Mouse (Mus musculus) hindbrain, embryonic 14.5 days (tissue): ENCODE measurements around the gene Tmem114. TPM values are rescaled to one million over a fixed set of nuclear protein-coding genes. Genes with fewer than 3 reads are reported as not detected.
A peak's percentile ranks its signal among the peaks of the same experiment; 100 is the strongest.

Source experiments
- ATAC-seq: fragments of 200-750 bp; cut with Nextera tagmentation; 2 replicates; pipeline ENCODE4 v1.8.0; 2017; ENCODE audit warnings: moderate number of reproducible peaks, mild to moderate bottlenecking, moderate TSS enrichment, moderate library complexity; ENCODE audit not compliant: low FRiP score
- DNase-seq: peaks from one replicate; pipeline ENCODE4 v3.0.0-alpha.2; 2015; ENCODE audit warnings: low spot score
- H3K27ac ChIP-seq: fragments of 300-500 bp; sonication (generic); 2 replicates; pipeline ENCODE4 v1.5.1; 2014; ENCODE audit warnings: mild to moderate bottlenecking, moderate library complexity
- H3K27me3 ChIP-seq: fragments of 300-500 bp; sonication (generic); 2 replicates; pipeline ENCODE4 v1.6.1; 2014; ENCODE audit warnings: mild to moderate bottlenecking, low read length, mixed read lengths; ENCODE audit not compliant: control insufficient read depth, insufficient read depth
- H3K36me3 ChIP-seq: fragments of 300-500 bp; sonication (generic); replicated peaks from 2 replicates; pipeline ENCODE4 v1.6.1; 2014; ENCODE audit not compliant: control insufficient read depth, insufficient read depth
- H3K4me1 ChIP-seq: fragments of 300-500 bp; sonication (generic); replicated peaks from 2 replicates; pipeline ENCODE4 v1.6.1; 2014; ENCODE audit warnings: antibody characterized with exemption, low read length, mixed read lengths; ENCODE audit not compliant: control insufficient read depth, insufficient read depth
- H3K4me2 ChIP-seq: fragments of 300-500 bp; sonication (generic); replicated peaks from 2 replicates; pipeline ENCODE4 v1.6.1; 2014; ENCODE audit warnings: mild to moderate bottlenecking, moderate library complexity
- H3K4me3 ChIP-seq: fragments of 300-500 bp; sonication (generic); replicated peaks from 2 replicates; pipeline ENCODE4 v1.5.1; 2014; ENCODE audit warnings: mild to moderate bottlenecking, low read length
- H3K9ac ChIP-seq: fragments of 300-500 bp; sonication (generic); 2 replicates; pipeline ENCODE4 v1.6.1; 2014
- H3K9me3 ChIP-seq: fragments of 300-500 bp; sonication (generic); 2 replicates; pipeline ENCODE4 v1.6.1; 2016; ENCODE audit warnings: low read length; ENCODE audit not compliant: control insufficient read depth
- WGBS: fragments of 180-500 bp; shearing (Covaris S2); extraction: QIAGEN DNeasy Blood & Tissue Kit; methylation state at CpG from one replicate; pipeline ENCODE4 v1.1.7; 2014; 5-methylcytosine and 5-hydroxymethylcytosine counted together
- polyA plus RNA-seq: library from polyadenylated mRNA; unstranded; fragments of >200 nt; fragmentation: Nextera tagmentation; extraction: Ambion mirVana; gene quantifications from 2 replicates; pipeline ENCODE4 v1.2.1, GENCODE M21; 2014

Tmem114 gene
- 0.68 and 0.86 TPM in 2 replicates for polyA plus RNA-seq

- Histone ChIP-seq H3K4me3 (peak within 1 kb of the TSS; percentile 37), H3K4me1 (peaks cover 9% of the 10 kb centered on the region), H3K27ac (no peak within 1 kb of the TSS), H3K9ac (peak within 1 kb of the TSS; percentile 47), H3K9me3 (no peaks in the 10 kb centered on the region), H3K4me2 (peak within 1 kb of the TSS; percentile 73), H3K36me3 (no peaks in the 10 kb centered on the region), H3K27me3 (peaks cover 58% of the 10 kb centered on the region)
- ATAC-seq (no peak), DNase-seq (no peak)
- whole genome bisulfite sequencing: 4% methylated on average over 16 of the region's 16 CpGs
These were observed at the start of gene Tmem114 for GRCm38 (mm10) chr16:8424971-8425330. Gene Tmem114, minus strand, starts transcription at chr16:8425136.

- WGBS: under 1% methylated on average over 48 of the region's 48 CpGs
- H3K9ac ChIP-seq: peak within 1 kb of the TSS; percentile 73
- H3K27me3 ChIP-seq: no peaks in the 10 kb centered on the region
- H3K9me3 ChIP-seq: no peaks in the 10 kb centered on the region
- ATAC-seq (peak; percentile 95), DNase-seq (peak; percentile 95)
- H3K4me2 ChIP-seq: peak within 1 kb of the TSS; percentile 70
- H3K27ac ChIP-seq: peak within 1 kb of the TSS; percentile 55
- peak within 1 kb of the TSS; percentile 60 for H3K4me3 ChIP-seq
- no peaks in the 10 kb centered on the region for H3K36me3 ChIP-seq
- 0 out of 2 replicates have a peak, but pooled peaks cover 9% of the 10 kb centered on the region for H3K4me1 ChIP-seq
These were observed 45.9 kb upstream of the Tmem114 start, which contains the start of gene Mettl22 for GRCm38 (mm10) chr16:8470603-8471481. Gene Mettl22, plus strand, starts transcription at chr16:8470788.

DNA sequence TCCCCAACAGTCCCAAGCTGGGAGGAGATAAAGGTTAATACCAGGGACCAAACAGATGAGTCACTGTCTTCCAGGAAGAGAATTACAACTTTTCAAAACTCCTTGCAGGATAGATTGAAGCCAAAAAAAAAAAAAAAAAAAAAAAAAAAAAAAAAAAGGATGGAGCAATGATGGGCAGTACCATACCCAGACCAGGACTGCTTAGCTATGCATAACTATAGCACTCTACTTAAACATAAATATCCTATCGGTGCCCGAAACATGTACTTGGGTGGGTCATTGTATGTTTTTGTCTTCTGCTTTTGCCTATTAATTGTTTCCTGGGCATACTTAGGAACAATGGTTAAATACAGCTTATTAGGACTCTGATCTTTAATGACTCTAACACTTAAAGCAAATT, 45.2 kb upstream of the Tmem114 start:
- H3K9me3 ChIP-seq: no peaks in the 10 kb centered on the region
- ATAC-seq: peak; percentile 58
- WGBS: 88% methylated on average over 2 of the region's 2 CpGs
- peak overlapping the region; percentile 70 for H3K4me2 ChIP-seq
- H3K4me1 ChIP-seq: 0 out of 2 replicates have a peak, but pooled peaks cover 9% of the 10 kb centered on the region
- H3K27ac ChIP-seq: no peak overlapping the region
- H3K36me3 ChIP-seq: no peaks in the 10 kb centered on the region
- H3K27me3 ChIP-seq: no peaks in the 10 kb centered on the region
- no peak for DNase-seq
- H3K4me3 ChIP-seq: peak overlapping the region; percentile 60
- no peak overlapping the region for H3K9ac ChIP-seq

- no peak overlapping the region for H3K27ac ChIP-seq
- H3K36me3 ChIP-seq: no peaks in the 10 kb centered on the region
- no peaks in the 10 kb centered on the region for H3K4me1 ChIP-seq
- DNase-seq (peak; percentile 73), ATAC-seq (no peak)
- no peak overlapping the region for H3K4me2 ChIP-seq
- no peak overlapping the region for H3K9ac ChIP-seq
- no peak overlapping the region for H3K4me3 ChIP-seq
- 36% methylated on average over 6 of the region's 6 CpGs for WGBS
- no peaks in the 10 kb centered on the region for H3K27me3 ChIP-seq
- H3K9me3 ChIP-seq: no peaks in the 10 kb centered on the region
These were observed 34.2 kb upstream of the Tmem114 start for GRCm38 (mm10) chr16:8459098-8459497.

- ATAC-seq: no peak
- 97% methylated on average over 4 of the region's 4 CpGs for WGBS
These were observed 33.5 kb upstream of the Tmem114 start for GRCm38 (mm10) chr16:8458391-8458790.

DNA sequence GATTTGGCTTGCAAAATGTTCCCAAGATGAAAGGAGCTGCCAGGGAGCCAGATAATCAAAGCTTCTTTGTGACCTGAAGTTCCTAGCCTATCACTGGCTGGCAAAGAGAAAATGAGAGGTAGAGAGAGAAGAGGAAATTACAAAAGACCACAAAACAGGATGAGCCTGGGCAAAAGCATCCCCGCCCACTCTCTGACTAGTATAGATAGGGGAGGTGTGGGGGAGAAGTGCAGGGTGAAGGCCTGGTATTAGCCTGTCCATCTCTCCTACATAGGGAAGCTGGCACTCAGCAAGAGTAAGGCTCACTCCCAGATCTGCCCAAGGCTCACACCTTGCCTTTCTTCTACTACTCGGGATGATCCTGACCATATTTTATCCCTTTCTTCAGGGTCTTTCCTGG, 30.3 kb upstream of the Tmem114 start:
- Histone ChIP-seq H3K4me3 (no peak overlapping the region), H3K9ac (no peak overlapping the region), H3K36me3 (no peaks in the 10 kb centered on the region), H3K4me1 (no peaks in the 10 kb centered on the region), H3K9me3 (no peaks in the 10 kb centered on the region), H3K27ac (no peak overlapping the region), H3K27me3 (no peaks in the 10 kb centered on the region), H3K4me2 (no peak overlapping the region)
- ATAC-seq (no peak), DNase-seq (no peak)
- 66% methylated on average over 2 of the region's 2 CpGs for WGBS

More at GRCm38 (mm10) chr16:8458391-8458790, 33.5 kb upstream of the Tmem114 start:
- Histone ChIP-seq H3K4me2 (no peak overlapping the region), H3K9me3 (no peaks in the 10 kb centered on the region), H3K36me3 (no peaks in the 10 kb centered on the region), H3K27ac (no peak overlapping the region), H3K9ac (no peak overlapping the region), H3K4me3 (no peak overlapping the region), H3K4me1 (no peaks in the 10 kb centered on the region), H3K27me3 (no peaks in the 10 kb centered on the region)
- DNase-seq: no peak

DNA sequence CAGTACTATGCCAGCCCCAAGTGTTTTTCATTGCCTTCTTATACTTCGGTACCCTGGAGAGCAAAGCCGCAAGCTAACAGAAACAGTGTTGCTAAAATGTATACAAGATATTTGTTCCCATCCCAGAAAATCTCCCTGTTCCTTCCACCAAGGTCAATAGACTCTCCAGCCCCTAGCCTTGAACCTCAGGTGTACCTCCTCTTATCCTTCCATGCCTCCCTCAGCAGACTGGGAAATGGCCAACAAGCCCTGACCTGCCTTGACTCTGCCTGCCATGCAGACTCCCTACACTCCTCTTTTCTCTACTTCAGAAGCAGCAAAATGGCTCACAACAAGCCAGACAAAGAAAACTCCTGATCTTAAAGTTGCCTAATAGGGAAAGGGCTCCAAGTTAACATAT, 28.4 kb upstream of the Tmem114 start:
- WGBS: 98% methylated on average over 2 of the region's 2 CpGs
- DNase-seq: no peak
- Histone ChIP-seq H3K9me3 (no peaks in the 10 kb centered on the region), H3K27me3 (no peaks in the 10 kb centered on the region), H3K4me1 (no peaks in the 10 kb centered on the region), H3K9ac (no peak overlapping the region), H3K27ac (no peak overlapping the region), H3K36me3 (no peaks in the 10 kb centered on the region), H3K4me3 (no peak overlapping the region), H3K4me2 (no peak overlapping the region)
- no peak for ATAC-seq

- no peaks in the 10 kb centered on the region for H3K36me3 ChIP-seq
- no peak overlapping the region for H3K9ac ChIP-seq
- no peaks in the 10 kb centered on the region for H3K9me3 ChIP-seq
- DNase-seq: no peak
- H3K27me3 ChIP-seq: no peaks in the 10 kb centered on the region
- WGBS: 93% methylated on average over 6 of the region's 6 CpGs
- H3K4me3 ChIP-seq: no peak overlapping the region
- H3K4me2 ChIP-seq: no peak overlapping the region
- H3K4me1 ChIP-seq: no peaks in the 10 kb centered on the region
- H3K27ac ChIP-seq: no peak overlapping the region
- ATAC-seq: no peak
These were observed 21.3 kb upstream of the Tmem114 start for GRCm38 (mm10) chr16:8446256-8446655.

DNA sequence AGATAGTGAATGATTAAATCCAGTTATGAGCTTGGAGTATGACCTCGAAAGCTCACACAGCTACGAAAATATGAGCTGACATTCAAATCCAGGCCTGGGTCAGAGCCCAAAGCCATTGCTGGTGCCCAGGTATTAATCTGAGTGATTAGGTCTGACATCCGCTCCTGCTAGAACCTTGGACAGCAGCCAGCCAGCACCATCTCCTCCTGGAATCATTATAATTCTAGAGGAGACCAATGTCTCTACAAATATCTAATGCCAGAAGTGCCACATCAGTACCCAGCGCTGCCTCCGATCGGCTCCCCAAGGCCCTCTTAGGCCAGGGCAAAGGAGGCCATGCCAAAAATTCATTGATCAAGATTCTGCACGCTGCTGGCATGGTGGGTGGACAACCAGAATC, 20.0 kb upstream of the Tmem114 start:
- H3K36me3 ChIP-seq: no peaks in the 10 kb centered on the region

More for the DNA sequence above, 20.0 kb upstream of the Tmem114 start:
- Histone ChIP-seq H3K27me3 (no peaks in the 10 kb centered on the region), H3K9ac (no peak overlapping the region), H3K9me3 (no peaks in the 10 kb centered on the region), H3K27ac (no peak overlapping the region), H3K4me2 (no peak overlapping the region), H3K4me3 (no peak overlapping the region), H3K4me1 (no peaks in the 10 kb centered on the region)
- DNase-seq: no peak
- 80% methylated on average over 7 of the region's 7 CpGs for WGBS
- no peak for ATAC-seq
